Mouse (Mus musculus) stomach, embryonic 14.5 days (tissue): ENCODE results near the gene Fam114a2. TPM values are rescaled to one million over a fixed set of nuclear protein-coding genes. Genes with fewer than 3 reads are reported as not detected.

Experiments used
- ATAC-seq: fragments of 200-750 bp; cut with Nextera tagmentation; 2 replicates; pipeline ENCODE4 v1.8.0; 2017; ENCODE audit warnings: low read depth, moderate TSS enrichment; ENCODE audit not compliant: insufficient number of reproducible peaks, insufficient read depth, low FRiP score
- H3K27ac ChIP-seq: fragments of 300-500 bp; sonication (generic); 2 replicates; pipeline ENCODE4 v1.5.1; 2014; ENCODE audit warnings: mild to moderate bottlenecking, low read length, moderate library complexity, mixed read lengths
- H3K27me3 ChIP-seq: fragments of 300-500 bp; sonication (generic); 2 replicates; pipeline ENCODE4 v1.6.1; 2014; ENCODE audit warnings: low read length, control low read depth, mixed read lengths; ENCODE audit not compliant: control insufficient read depth, insufficient read depth
- H3K36me3 ChIP-seq: fragments of 300-500 bp; sonication (generic); 2 replicates; pipeline ENCODE4 v1.6.1; 2014; ENCODE audit warnings: mild to moderate bottlenecking, control low read depth, low read length, moderate library complexity, mixed read lengths; ENCODE audit not compliant: control insufficient read depth, insufficient read depth
- H3K4me1 ChIP-seq: fragments of 300-500 bp; sonication (generic); 2 replicates; pipeline ENCODE4 v1.6.1; 2014; ENCODE audit warnings: low read length, control low read depth, mixed read lengths; ENCODE audit not compliant: control insufficient read depth, insufficient read depth
- H3K4me2 ChIP-seq: fragments of 300-500 bp; sonication (generic); replicated peaks from 2 replicates; pipeline ENCODE4 v1.6.1; 2014; ENCODE audit warnings: low read depth, low read length, control low read depth
- H3K4me3 ChIP-seq: fragments of 300-500 bp; sonication (generic); 2 replicates; pipeline ENCODE4 v1.5.1; 2014; ENCODE audit warnings: low read depth, low read length, control low read depth
- H3K9ac ChIP-seq: fragments of 300-500 bp; sonication (generic); replicated peaks from 2 replicates; pipeline ENCODE4 v1.6.1; 2014; ENCODE audit warnings: low read depth, mild to moderate bottlenecking, control low read depth, low read length, moderate library complexity, mixed read lengths
- H3K9me3 ChIP-seq: fragments of 300-500 bp; sonication (generic); 2 replicates; pipeline ENCODE4 v1.6.1; 2016; ENCODE audit warnings: low read depth, low read length, control low read depth; ENCODE audit not compliant: control insufficient read depth
- WGBS: fragments of 180-500 bp; shearing (Covaris S2); extraction: QIAGEN DNeasy Blood & Tissue Kit; methylation state at CpG from one replicate; pipeline ENCODE4 v1.1.7; 2014; 5-methylcytosine and 5-hydroxymethylcytosine counted together
- polyA plus RNA-seq: library from polyadenylated mRNA; unstranded; fragments of >200 nt; fragmentation: Nextera tagmentation; extraction: Ambion mirVana; gene quantifications from 2 replicates; pipeline ENCODE4 v1.2.1, GENCODE M21; 2014

Gene Fam114a2
- polyA plus RNA-seq, 1 experiment from 2014 or later: 60.1 TPM

DNA sequence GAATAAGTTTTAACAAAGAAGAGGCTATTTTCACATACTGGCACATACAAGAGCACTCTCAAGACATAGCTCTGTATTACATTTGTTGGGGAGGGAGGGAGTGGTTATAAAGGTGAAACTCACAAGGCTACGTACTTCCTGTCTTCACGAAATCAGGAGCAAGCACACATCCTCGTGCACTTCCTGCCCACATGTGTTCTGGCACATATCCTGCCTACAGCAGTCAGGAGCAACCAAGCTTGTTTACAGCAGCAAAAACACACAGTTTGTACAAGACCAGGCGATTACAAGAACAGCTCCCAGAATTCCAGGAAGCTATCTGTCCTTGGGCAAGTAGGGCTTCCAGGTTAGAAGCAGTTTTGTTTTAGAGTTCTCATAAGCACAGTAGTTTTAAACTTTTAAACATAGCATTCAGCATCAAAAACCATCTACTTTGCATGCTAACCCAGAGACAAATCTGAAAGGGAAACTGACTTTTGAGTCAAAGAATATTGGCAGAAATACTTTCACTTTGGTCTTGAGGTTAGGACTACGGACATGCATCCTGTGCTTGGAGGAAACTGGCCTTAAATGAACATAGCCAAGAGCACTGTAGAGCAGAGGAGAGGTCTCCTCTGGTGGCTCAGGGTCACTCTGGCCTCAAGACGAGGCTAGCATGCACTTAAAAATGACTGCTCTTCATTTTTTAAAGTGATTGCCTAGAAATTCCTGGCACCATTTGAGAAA lies 73.0 kb downstream of the Fam114a2 start:
- Histone ChIP-seq H3K4me2 (no peak overlapping the region), H3K27ac (no peak overlapping the region), H3K9ac (no peak overlapping the region), H3K9me3 (no peaks in the 10 kb centered on the region), H3K4me3 (no peak overlapping the region), H3K27me3 (no peaks in the 10 kb centered on the region), H3K36me3 (no peaks in the 10 kb centered on the region), H3K4me1 (no peaks in the 10 kb centered on the region)
- WGBS: 54% methylated on average over 6 of the region's 6 CpGs
- ATAC-seq: no peak

DNA sequence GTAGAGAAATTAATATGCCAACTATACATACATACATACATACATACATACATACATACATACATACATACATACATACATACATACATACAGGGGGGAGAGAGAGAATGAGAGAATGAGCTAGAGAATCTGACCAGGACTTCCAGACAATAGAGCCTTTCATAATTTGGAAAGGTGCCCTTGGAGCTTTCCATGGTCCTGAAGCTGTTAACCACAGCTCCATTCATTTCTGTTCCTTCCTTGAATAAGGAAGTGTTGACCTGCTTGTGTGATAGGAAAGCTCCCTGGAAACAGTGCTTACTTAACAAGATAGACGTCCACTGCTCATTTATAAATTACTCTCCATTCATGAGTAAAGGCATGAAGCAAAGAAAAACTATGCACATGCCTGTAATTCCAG lies 84.3 kb downstream of the Fam114a2 start:
- H3K4me2 ChIP-seq: no peak overlapping the region
- no peak overlapping the region for H3K27ac ChIP-seq
- no peak for ATAC-seq
- H3K4me1 ChIP-seq: no peaks in the 10 kb centered on the region
- no peak overlapping the region for H3K4me3 ChIP-seq
- H3K9ac ChIP-seq: no peak overlapping the region
- H3K9me3 ChIP-seq: no peaks in the 10 kb centered on the region
- H3K36me3 ChIP-seq: no peaks in the 10 kb centered on the region
- H3K27me3 ChIP-seq: no peaks in the 10 kb centered on the region
- 2% methylated on average over 1 of the region's 1 CpGs for WGBS

Other genes starting within 250 kb of the Fam114a2 start
- 51.2 and 55.9 TPM in 2 replicates for gene Mfap3, start within 50 bp of the Fam114a2 start, polyA plus RNA-seq
- 8.4 and 11.5 TPM in 2 replicates for gene Galnt10, start 126.8 kb upstream of the Fam114a2 start, polyA plus RNA-seq